Mouse (Mus musculus): Measurements from ENCODE around the gene Agpat3. TPM values are rescaled to one million over a fixed set of nuclear protein-coding genes. Genes with fewer than 3 reads are reported as not detected.

Agpat3 gene
- total RNA-seq, 1 experiment from 2014 or later = 40.0 TPM

DNA sequence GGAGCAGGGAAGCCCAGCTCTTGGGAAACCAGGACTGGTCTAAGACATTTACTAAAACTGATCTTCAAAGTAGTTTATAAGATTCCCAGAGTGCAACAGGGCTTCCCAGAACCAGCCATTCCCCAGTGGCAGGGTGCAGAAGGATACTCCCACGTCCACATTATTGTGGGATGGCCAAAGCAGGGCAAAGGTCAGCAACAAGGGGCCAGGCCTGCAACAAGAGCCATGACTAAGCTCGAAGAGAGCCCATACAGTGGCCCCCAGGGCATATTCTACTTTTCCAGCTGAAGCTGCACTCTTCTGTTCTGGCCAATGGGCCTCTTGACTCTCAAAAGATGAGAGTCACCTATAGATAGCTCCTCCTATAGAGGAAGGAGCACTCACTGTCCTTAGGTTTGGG lies 43.7 kb downstream of the Agpat3 start:
- ATAC-seq (replicated peaks; ENCODE audit: insufficient number of reproducible peaks, low FRiP score, low TSS enrichment, poor library complexity, severe bottlenecking) = no peak

DNA sequence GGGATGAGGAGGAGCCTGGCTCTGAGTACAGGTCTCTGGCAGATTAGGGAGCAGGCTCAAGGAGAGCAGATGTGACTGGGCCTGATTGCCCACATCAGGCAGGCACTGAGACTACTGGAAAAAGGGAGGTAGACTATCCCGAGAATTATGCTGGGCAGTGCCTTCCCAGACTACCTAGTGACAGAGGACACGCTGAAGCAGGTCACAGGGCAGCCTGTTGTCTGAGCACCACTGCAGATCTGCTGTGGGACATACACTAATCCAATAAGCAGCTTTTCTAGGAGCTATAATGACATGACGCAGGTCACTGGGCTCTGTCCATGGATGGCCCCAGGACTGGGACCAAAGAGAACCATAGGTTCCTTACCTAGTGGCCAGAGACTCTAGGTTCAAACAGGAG lies 44.9 kb downstream of the Agpat3 start:
- ATAC-seq (replicated peaks; ENCODE audit: insufficient number of reproducible peaks, low FRiP score, low TSS enrichment, poor library complexity, severe bottlenecking) = no peak

DNA sequence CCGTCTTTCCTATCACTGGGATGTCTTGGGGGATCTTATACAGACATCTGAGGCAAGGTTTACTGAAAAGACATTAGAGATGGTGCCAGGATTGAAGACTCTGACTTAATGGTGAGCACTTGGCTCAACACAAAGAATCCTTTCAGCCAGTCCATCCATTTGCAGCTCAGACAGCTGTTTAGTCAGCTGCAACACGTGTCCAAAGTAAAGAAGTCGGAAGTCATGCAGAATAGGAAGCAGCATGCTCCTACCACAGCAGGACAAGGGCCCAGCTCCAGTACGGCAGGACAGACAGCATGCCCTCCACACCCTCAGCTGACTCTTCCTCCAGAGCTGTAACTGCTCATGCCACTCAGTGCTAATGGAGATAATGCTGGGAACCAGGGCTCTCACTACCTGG lies 46.3 kb downstream of the Agpat3 start:
- ATAC-seq (replicated peaks; ENCODE audit: insufficient number of reproducible peaks, low FRiP score, low TSS enrichment, poor library complexity, severe bottlenecking) = no peak

DNA sequence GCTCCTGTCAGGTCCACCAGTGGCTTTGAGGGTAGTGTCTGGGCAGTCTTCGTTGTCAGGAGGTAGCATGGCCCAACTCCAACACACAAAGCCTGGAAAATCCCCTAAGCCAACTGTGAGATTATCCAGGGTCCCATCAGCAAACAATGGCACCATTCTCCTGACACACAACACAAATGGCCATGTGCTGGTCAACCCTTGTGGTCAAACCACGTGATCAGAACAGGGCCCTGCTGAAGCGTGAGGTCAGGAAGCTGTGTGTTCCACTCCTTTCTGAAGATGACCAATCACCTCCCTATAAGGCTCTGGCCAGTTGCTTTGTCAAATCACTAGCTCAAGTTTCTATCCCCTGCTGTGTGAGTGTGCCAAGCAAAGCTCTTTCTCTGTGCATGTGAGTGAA lies 47.3 kb downstream of the Agpat3 start:
- no peak for ATAC-seq (replicated peaks; ENCODE audit: insufficient number of reproducible peaks, low FRiP score, low TSS enrichment, poor library complexity, severe bottlenecking)

DNA sequence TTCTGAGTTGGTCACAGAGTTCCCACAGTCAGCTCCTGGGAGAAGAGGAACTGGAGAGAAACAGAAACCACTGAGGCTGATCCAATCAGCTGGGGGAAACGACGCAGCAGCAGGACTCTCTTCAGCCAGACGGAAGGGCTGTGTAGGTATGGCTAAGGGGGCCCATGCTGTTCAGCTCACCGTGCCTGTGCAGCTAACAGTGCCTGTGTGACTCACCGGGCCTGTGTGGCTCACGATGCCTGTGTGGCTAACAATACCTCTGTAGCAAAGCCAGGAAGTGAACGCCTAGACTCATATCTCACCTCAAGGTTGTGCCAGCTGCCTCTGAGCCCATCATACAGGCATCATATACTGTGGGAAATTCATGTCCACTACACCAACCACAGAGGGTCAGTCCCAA lies 48.6 kb downstream of the Agpat3 start:
- peak; percentile 52 for ATAC-seq (replicated peaks; ENCODE audit: insufficient number of reproducible peaks, low FRiP score, low TSS enrichment, poor library complexity, severe bottlenecking)

DNA sequence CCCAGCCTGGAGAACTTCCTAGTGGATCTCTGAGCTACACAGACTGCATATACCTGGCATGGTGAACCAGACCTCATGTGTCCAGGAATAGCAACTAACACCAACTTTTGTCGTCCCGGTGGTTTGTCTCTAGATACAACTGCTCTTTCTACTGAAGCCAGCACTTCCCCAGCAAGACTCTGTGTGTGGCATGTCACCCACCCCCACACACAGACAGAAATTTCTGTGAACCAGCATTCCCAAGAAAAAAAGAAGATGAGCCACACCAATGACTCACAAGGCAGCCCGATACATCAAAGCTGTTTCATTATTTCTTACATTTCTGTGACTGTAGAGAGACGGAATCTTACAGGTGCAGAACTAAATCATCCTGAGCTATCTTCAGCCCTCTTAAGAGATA lies 52.2 kb downstream of the Agpat3 start:
- ATAC-seq (replicated peaks; ENCODE audit: insufficient number of reproducible peaks, low FRiP score, low TSS enrichment, poor library complexity, severe bottlenecking) = no peak

DNA sequence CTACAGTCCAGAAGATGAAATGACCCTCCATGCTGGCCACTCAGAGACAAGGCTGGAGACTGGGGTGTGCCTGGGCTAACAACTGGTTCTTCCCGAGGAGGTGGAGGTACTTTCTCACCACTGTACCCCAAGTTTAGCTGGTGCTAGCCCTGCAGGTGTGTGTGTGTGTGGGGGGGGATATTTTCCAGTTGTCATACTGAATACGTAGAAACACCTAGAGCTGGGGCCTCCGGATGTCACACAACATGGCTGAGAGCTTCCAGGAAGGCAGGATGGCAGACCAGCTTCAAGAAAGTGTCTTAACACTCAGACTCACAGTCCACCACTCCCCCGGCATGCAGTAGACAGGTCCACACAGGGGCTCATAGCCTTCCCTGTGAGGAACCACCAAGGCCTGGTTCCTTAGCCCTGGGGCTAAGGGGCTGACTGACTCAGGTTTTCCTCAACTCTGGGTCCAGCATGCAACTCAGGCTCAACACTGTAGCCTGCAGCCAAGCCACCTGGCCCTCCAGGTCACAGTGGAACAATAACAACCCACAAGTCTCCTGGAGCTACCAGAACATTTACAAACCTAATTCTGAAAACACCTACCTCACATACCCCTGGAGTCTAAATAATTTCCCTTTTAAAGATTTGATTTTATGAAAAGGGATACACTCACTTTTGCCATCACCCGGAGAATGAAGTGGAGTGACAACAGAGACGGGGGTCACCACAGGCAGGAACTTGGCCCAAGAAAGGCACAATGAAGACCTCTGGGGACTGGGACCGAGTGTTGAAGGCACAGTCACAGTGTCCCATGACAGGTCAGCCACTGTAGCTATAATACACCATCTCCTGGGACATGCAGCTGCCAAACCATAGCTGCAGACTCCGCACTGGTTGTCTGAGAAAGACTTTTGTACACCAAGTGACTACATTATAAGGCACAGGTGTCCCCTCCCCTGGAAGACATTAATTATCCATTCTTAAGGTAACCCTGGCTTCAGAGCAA lies 53.3 kb downstream of the Agpat3 start:
- ATAC-seq (replicated peaks; ENCODE audit: insufficient number of reproducible peaks, low FRiP score, low TSS enrichment, poor library complexity, severe bottlenecking) = no peak

DNA sequence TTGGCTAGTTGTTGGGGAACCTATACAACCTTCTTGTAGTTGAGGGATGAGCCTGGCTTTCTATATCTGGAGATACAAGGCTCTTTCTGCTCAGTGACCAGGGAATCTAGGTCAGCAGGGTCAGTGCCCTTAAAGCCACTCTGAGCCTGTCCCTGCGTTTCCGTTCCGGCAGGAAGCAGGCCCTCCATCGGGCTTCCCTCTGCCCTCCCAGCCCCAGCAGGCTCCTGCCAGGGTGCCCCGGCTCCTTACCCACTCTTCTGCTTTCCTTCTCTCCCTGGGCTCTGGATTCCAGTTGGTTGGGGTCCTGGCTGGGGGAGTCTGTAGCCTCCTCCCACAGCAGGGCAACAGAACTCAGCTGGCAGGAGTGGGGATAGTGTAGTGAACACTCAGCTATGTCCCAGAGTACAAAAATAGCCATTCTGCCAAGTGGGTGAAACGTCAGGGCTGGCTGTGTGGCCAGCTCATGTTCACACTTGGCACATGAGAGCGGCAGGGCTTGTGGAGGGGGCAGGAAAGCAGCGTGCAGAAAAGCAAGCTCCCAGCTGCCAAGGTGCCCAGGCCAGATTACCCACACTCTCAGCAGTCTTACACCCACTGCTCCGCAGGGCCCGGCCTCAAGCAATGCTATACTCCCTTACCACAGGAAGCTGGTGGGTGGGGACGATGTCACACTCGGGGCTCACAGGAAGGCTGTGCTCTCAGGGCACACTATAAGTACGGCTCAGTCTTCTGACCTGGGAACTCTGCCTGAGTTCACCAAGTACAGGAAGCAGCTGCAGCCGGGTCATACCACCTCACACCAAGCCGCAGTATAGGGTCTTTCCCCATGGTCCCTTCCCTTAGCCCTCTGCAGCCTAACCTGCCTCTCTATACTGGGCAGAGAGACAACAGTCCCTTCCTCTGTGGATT lies 54.5 kb downstream of the Agpat3 start:
- peak; percentile 83 for ATAC-seq (replicated peaks; ENCODE audit: insufficient number of reproducible peaks, low FRiP score, low TSS enrichment, poor library complexity, severe bottlenecking)

DNA sequence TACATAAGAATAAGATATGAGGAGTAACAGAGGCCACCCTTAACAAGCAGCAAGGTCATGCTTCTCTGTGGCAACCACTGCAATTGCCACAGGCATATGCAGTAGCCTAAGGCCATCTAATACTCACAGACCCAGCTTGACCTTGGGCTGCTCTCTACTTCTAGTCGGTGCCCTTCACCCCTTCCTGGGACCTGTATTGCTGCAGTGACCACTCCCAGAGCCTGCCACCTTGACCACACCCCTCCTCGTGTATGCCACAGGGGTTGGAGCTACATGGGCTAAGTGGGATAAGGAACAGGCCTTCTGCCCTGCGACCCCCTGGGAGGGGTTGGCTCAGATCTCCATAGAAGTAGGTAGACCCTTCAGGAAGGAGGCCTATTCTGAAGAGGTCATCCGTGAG lies 55.3 kb downstream of the Agpat3 start:
- ATAC-seq (replicated peaks; ENCODE audit: insufficient number of reproducible peaks, low FRiP score, low TSS enrichment, poor library complexity, severe bottlenecking) = no peak

DNA sequence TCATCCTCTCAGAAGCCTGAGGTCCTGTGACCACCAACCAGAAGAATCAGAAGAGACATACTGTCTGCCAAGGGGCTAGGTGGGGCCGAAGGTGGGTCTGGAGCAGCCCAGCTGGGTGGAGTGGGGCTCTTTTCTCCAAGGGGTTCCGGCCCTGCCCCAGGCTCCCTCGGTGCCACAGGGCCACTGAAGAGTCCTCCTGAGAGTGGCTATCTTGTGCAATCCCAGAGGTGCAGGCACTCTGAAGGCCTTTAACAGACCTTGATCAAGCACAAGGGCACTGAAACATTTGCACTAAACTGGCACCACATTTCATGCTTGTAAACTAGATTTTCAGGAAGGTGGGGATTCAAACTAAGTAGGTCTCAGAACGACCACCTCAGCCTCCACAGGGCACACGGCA lies 55.9 kb downstream of the Agpat3 start:
- no peak for ATAC-seq (replicated peaks; ENCODE audit: insufficient number of reproducible peaks, low FRiP score, low TSS enrichment, poor library complexity, severe bottlenecking)

DNA sequence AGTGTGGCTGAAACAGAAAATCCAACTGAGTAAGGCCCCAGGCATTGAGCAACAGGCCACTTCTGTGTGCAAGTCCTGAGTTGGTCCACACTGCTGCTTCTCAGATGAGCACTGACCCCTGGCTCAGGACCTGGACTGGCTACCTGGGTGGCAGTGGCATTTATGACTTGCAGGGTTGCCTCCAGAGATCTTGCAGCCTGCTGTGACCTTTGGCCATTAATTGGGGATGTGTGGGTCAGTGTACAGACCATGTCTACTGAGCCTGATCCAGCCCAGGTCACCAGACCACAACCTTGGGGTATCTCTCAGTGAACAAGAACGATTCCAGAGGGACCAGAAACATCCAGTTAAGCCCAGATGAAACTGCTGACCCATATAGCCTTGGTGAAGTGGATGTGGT lies 58.7 kb downstream of the Agpat3 start:
- ATAC-seq (replicated peaks; ENCODE audit: insufficient number of reproducible peaks, low FRiP score, low TSS enrichment, poor library complexity, severe bottlenecking) = no peak

DNA sequence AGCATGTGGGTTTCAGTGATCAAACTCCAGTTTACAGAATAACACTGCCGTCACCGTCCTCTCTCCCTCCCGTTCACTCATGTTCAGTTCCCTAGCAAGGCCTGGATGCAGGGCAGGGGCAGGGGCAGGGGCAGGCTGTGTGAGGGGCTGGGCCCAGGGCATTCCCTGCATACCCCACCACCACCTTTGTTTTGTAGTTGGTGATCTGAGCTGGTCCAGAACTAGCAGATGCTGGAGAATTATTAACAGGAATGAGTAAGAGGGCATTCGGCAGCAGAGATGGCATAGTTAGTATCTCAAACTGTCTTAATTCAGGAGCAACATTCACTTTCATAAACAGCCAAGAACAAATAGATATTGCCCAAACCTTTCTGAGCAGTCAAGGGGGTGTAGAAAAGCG lies 59.9 kb downstream of the Agpat3 start:
- no peak for ATAC-seq (replicated peaks; ENCODE audit: insufficient number of reproducible peaks, low FRiP score, low TSS enrichment, poor library complexity, severe bottlenecking)

DNA sequence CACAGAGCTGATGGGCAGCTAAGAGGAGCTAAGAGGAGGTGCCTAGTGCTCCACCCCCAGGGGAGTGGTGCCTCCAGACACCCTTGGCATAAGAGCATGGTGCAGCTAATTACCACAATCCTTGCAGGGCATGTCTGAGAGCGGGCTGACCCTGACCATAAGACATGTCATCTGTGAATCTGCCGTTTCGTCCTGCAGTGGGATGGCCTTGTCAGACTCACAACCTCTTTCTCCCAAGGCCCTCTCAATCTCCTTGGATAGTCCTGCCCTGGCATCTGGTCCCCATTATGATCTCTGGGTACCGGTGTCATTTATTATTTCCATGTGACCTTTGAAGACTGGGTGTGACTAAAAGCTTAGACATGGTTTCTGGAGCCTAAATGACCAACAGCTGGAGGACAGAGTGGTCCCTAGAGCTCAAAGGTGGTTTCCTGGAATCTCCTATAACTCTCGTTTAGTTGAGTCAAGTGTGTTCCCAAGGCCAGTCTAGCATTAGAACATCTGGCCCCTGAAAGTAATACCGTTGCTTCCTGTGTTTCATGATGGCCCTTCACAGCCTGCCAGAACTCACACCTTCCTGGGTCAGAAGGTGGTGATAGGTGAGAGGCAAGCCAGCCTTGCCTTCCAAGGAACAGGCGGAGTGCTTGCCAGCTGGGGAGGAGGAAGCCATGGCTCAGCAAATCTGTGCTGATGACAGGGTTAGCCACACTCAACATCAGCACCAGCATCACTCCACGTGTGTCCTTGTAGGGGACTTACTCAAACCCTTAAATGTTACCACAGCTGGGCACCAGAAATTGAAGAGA lies 61.4 kb downstream of the Agpat3 start:
- no peak for ATAC-seq (replicated peaks; ENCODE audit: insufficient number of reproducible peaks, low FRiP score, low TSS enrichment, poor library complexity, severe bottlenecking)

DNA sequence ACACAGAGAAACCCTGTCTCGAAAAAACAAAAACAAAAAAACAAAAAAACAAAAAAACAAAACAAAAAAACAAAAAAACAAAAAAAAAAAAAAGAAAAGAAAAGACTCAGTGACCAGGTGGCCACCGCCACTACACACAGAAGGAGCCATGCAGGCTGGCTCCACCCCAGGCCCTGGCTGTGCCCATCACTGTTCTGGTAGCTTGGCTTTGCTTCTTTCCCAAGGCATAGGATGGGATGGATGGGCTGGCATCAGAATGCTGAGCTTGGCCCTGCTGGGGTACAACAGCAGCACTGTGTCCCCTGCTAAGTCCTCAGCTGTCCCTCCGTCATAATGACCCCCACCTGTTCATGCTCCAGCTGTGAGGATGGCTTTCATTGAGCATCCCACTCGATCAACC lies 63.4 kb downstream of the Agpat3 start:
- ATAC-seq (replicated peaks; ENCODE audit: insufficient number of reproducible peaks, low FRiP score, low TSS enrichment, poor library complexity, severe bottlenecking) = no peak

DNA sequence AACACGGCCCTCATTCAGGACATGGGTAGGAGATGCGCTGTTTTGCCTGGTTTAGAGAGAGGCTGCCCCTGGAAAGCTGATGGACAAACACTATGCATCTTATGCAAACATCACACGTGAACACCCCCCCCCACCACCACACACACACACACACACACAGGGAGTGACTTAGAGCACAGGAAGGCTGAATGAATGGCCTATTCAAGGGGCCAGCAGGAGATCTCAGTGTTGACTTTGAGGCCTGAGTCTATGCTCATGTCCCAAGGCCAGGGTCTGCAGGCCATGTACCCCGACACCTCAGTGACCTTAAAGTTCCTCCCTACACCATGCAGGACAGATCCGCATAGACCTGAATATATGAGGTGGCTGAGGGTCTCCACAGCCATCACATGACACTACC lies 64.2 kb downstream of the Agpat3 start:
- ATAC-seq (replicated peaks; ENCODE audit: insufficient number of reproducible peaks, low FRiP score, low TSS enrichment, poor library complexity, severe bottlenecking) = no peak

DNA sequence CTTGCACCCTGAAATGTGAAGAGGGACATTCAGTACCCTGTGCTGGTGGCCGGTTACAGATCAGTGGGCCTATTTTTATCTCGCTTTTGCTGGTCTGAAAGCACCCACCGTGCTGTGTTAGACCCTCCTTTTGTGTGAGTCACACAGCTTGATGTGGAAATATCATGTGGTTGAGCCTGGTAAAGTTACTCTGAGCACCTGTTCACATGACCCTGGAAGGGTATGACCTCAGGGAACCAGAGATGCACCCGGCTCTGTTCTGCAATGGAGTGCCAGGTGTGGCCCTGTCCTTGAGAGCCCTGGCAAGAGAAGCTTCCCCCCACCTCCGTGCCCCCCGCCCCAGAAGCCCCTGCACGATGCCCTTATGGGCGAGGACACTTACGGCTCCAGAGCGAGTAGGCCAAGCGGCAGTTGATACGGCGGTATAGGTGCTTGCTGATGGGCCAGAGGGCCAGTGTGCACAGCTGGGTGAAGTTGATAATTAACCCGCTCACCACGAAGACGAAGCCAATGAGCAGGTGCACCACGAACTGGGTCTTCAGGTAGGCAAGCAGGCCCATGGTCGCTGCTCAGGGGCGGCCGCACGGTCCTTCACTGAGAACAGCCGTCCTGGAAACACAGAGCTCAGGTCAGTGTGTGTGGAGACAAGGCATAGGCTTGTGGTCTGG lies 64.7 kb downstream of the Agpat3 start:
- no peak for ATAC-seq (replicated peaks; ENCODE audit: insufficient number of reproducible peaks, low FRiP score, low TSS enrichment, poor library complexity, severe bottlenecking)

DNA sequence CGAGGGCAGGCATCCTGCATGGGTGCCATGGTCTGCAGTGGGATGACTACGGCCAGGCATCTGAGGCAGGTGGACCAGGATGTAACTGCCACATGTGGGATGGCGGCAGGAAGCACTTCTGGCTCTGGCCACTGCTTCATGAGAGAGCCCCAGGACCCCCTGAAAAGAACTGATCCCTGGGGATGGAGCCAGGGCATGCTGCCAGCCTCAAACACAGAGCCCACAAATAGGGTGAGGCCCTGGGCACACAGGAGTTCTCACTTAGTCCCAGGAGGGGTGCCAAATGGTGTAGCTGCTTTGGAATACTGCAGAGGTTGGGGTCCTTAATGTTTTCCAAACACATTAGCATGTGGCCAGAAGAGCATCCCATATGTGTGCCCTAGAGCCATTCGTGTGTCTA lies 66.3 kb downstream of the Agpat3 start:
- ATAC-seq (replicated peaks; ENCODE audit: insufficient number of reproducible peaks, low FRiP score, low TSS enrichment, poor library complexity, severe bottlenecking) = no peak

DNA sequence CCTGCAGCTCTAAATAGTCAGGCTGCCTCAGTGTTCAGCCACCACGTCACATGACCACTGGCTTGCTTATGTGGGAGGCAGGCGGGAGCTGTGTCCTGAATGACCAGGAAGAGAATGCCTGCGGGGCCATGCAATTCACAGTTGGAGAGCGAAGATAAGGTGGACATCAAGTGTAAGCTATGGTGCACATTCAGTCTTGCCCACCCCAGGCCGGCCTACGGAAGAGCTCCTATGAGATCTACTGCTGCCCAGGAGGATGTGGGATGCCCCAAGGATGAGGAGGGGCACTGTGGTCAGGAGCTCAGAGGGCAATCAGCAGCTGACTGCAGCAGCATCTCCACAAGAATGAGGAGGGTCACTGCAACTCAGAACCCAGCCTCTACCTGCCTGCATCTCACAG lies 66.9 kb downstream of the Agpat3 start:
- ATAC-seq (replicated peaks; ENCODE audit: insufficient number of reproducible peaks, low FRiP score, low TSS enrichment, poor library complexity, severe bottlenecking) = no peak

Data from monocyte, adult 5-6 weeks (primary cell).